Mouse (Mus musculus) liver, embryonic 15.5 days (tissue): ENCODE measurements at regions not wholly inside any gene's neighbourhood (a gene's known extent, or its start where the extent isn't known, plus 50 kb on each side); places are given as distances from the start of the nearest gene placed in this dataset.
"Not testable (repeated sequence)": the region's sequence is repeated elsewhere in the genome, so short reads cannot be mapped to it uniquely, and the experiment has no call there.

Source experiments
- ATAC-seq: fragments of 200-750 bp; cut with Nextera tagmentation; 2 replicates; pipeline ENCODE4 v1.8.0; 2017; ENCODE audit warnings: moderate number of reproducible peaks, mild to moderate bottlenecking, moderate library complexity; ENCODE audit not compliant: insufficient read depth
- H3K27ac ChIP-seq: fragments of 300-500 bp; sonication (generic); replicated peaks from 2 replicates; pipeline ENCODE4 v1.5.1; 2015; ENCODE audit warnings: mild to moderate bottlenecking, inconsistent platforms
- H3K27me3 ChIP-seq: fragments of 300-500 bp; sonication (generic); 2 replicates; pipeline ENCODE4 v1.6.1; 2015; ENCODE audit warnings: mild to moderate bottlenecking, inconsistent platforms
- H3K36me3 ChIP-seq: fragments of 300-500 bp; sonication (generic); replicated peaks from 2 replicates; pipeline ENCODE4 v1.6.1; 2015; ENCODE audit warnings: moderate library complexity, mild to moderate bottlenecking, inconsistent platforms
- H3K4me1 ChIP-seq: fragments of 300-500 bp; sonication (generic); replicated peaks from 2 replicates; pipeline ENCODE4 v1.6.1; 2015; ENCODE audit warnings: inconsistent platforms
- H3K4me2 ChIP-seq: fragments of 300-500 bp; sonication (generic); 2 replicates; pipeline ENCODE4 v1.6.1; 2015; ENCODE audit warnings: moderate library complexity, mild to moderate bottlenecking, inconsistent platforms
- H3K4me3 ChIP-seq: fragments of 300-500 bp; sonication (generic); replicated peaks from 2 replicates; pipeline ENCODE4 v1.5.1; 2015; ENCODE audit warnings: mild to moderate bottlenecking, inconsistent platforms
- H3K9ac ChIP-seq: fragments of 300-500 bp; sonication (generic); 2 replicates; pipeline ENCODE4 v1.6.1; 2015; ENCODE audit warnings: moderate library complexity, mild to moderate bottlenecking, inconsistent platforms
- H3K9me3 ChIP-seq: fragments of 300-500 bp; sonication (generic); replicated peaks from 2 replicates; pipeline ENCODE4 v1.6.1; 2016; ENCODE audit warnings: inconsistent platforms
- WGBS: fragments of 180-500 bp; shearing (Covaris S2); methylation state at CpG from one replicate; pipeline ENCODE4 v1.1.7; 2015; ENCODE audit warnings: mixed read lengths; ENCODE audit not compliant: insufficient replicate concordance; 5-methylcytosine and 5-hydroxymethylcytosine counted together

DNA sequence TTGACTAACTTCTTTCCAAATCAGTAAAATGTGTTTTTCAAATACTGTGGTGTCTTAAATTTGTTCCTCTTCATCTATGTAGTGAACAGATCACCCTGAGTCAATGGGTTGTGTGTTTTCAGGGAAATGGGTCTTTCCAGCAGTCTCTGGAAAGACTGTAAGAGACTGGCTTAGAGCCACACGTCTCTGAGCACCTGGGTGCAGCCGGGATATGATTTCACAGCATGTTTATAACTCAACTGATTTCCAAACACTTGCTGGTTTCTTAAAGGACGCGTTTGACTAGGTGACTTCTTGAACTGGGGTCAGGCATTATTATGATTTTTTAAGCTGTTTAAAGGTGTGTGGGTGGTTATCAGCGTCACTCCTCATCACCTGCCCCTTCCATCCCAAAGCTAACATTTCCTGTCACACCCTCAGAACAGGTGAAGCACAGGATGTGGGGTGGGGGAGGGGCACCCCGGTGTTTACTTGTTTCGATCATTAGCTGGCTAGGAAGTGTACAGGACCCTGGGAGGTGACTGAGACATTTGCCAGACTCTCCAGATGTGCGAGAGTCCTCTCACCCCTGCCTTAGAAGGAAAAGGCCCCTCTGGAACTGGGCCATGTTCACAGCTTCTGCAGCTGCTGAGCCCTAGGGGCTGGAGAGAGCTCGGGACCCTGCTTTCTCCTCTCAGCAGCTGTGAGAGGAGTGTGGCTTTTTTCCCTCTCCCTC, 229.8 kb downstream of the Cd109 start:
- ATAC-seq = no peak
- H3K36me3 ChIP-seq = no peaks in the 10 kb centered on the region
- no peak overlapping the region for H3K4me3 ChIP-seq
- no peaks in the 10 kb centered on the region for H3K9me3 ChIP-seq
- no peak overlapping the region for H3K4me2 ChIP-seq
- WGBS = 54% methylated on average over 9 of the region's 9 CpGs
- no peak overlapping the region for H3K27ac ChIP-seq
- H3K4me1 ChIP-seq = no peaks in the 10 kb centered on the region
- H3K27me3 ChIP-seq = no peaks in the 10 kb centered on the region
- no peak overlapping the region for H3K9ac ChIP-seq

GRCm38 (mm10) chr9:78846110-78846509, 230.8 kb downstream of the Cd109 start:
- H3K36me3 ChIP-seq = no peaks in the 10 kb centered on the region
- 29% methylated on average over 7 of the region's 7 CpGs for WGBS
- ATAC-seq = no peak
- H3K4me2 ChIP-seq = no peak overlapping the region
- H3K4me1 ChIP-seq = no peaks in the 10 kb centered on the region
- no peak overlapping the region for H3K4me3 ChIP-seq
- H3K9me3 ChIP-seq = no peaks in the 10 kb centered on the region
- H3K27me3 ChIP-seq = no peaks in the 10 kb centered on the region
- no peak overlapping the region for H3K27ac ChIP-seq
- H3K9ac ChIP-seq = no peak overlapping the region

DNA sequence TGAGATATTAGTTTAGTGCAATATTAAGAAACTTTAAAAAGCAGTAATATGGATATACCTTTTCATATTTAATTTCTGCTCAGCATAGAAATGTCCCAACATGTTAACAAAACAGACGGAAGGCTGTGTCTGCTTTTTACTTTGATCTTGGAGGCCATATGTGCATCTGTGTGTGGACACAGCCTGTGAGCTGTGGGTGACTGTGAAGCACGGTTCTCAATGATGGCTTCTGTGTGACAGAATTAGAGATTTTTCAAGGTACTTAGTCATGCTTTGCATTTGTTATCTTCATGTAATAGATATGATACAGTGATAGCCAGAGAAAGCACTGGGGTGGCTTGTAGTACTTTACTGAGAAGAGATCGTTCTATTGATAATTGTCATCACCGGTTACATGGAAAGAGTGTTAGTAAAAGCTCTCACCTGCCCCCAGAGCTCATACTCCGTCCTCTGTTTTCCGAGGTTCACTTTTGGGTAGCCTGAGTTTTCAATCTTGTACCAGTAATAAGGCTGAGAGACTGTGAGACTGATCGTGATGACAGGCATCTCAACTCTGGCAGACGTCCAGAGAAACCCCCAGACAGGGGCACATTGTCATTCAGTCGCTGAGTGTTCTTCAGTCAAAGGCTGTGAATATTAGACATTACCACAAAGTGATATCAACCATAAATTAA, 232.7 kb downstream of the Cd109 start:
- no peaks in the 10 kb centered on the region for H3K27me3 ChIP-seq
- ATAC-seq = no peak
- no peak overlapping the region for H3K4me2 ChIP-seq
- H3K27ac ChIP-seq = no peak overlapping the region
- WGBS = 61% methylated on average over 9 of the region's 9 CpGs
- H3K4me1 ChIP-seq = no peaks in the 10 kb centered on the region
- no peaks in the 10 kb centered on the region for H3K9me3 ChIP-seq
- H3K4me3 ChIP-seq = no peak overlapping the region
- H3K9ac ChIP-seq = no peak overlapping the region
- H3K36me3 ChIP-seq = no peaks in the 10 kb centered on the region

- 40% methylated on average over 1 of the region's 1 CpGs for WGBS
- not testable (repeated sequence) for H3K4me2 ChIP-seq, ATAC-seq, H3K27me3 ChIP-seq, H3K9ac ChIP-seq, H3K9me3 ChIP-seq, H3K27ac ChIP-seq, H3K4me1 ChIP-seq, H3K36me3 ChIP-seq, H3K4me3 ChIP-seq
These were observed 233.2 kb downstream of the Cd109 start for GRCm38 (mm10) chr9:78848564-78848893.

DNA sequence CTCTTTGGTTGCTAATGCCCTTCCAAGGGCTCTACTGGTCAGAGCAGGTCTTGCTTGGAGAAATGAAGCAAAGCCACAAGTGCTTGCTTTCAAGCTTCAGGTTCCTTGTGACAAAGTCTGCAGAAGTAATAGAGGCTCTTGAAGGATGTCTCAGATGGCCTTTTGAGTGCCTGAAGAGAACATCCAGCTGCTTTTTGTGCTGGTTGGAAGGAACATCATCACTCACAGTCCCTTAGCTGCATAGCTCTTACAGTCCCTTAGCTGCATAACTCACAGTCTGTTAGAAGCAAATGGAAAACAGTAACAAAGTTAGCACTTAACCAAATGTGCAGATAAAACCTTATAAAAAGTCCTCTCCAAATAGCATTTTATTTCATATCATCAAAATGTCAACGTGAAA, 241.6 kb downstream of the Cd109 start:
- no peaks in the 10 kb centered on the region for H3K36me3 ChIP-seq
- no peak overlapping the region for H3K9ac ChIP-seq
- H3K4me3 ChIP-seq = no peak overlapping the region
- no peaks in the 10 kb centered on the region for H3K27me3 ChIP-seq
- no peak overlapping the region for H3K27ac ChIP-seq
- H3K4me2 ChIP-seq = no peak overlapping the region
- no peak for ATAC-seq
- 66% methylated on average over 1 of the region's 1 CpGs for WGBS
- H3K9me3 ChIP-seq = no peaks in the 10 kb centered on the region
- H3K4me1 ChIP-seq = no peaks in the 10 kb centered on the region

DNA sequence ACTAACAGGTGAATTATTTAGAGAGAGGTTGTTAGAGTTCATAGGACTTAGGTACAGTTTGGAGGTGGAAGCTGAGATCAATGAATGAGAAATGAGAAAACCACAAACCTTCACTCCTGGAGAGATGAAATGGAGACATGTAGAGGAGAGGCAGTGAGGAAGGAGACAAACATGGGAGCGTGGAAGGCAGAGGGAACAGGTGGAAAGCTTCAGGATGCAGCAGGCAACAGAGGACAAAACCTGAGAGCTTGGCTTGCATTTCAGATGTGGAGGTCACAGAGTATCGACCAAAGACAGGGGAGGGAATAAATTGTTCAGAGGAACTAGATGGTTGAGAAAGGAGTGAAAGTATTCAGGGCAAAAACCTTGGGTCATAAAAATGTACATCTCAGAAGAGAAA, 244.6 kb downstream of the Cd109 start:
- Histone ChIP-seq H3K4me1 (no peaks in the 10 kb centered on the region), H3K4me3 (no peak overlapping the region), H3K9ac (no peak overlapping the region), H3K27me3 (no peaks in the 10 kb centered on the region), H3K36me3 (no peaks in the 10 kb centered on the region), H3K4me2 (no peak overlapping the region), H3K9me3 (no peaks in the 10 kb centered on the region), H3K27ac (no peak overlapping the region)
- 47% methylated on average over 2 of the region's 2 CpGs for WGBS
- no peak for ATAC-seq

GRCm38 (mm10) chr9:78872561-78872960, 257.2 kb downstream of the Cd109 start:
- Histone ChIP-seq H3K36me3 (no peaks in the 10 kb centered on the region), H3K27ac (no peak overlapping the region), H3K27me3 (no peaks in the 10 kb centered on the region), H3K4me1 (no peaks in the 10 kb centered on the region), H3K9ac (no peak overlapping the region), H3K4me3 (no peak overlapping the region), H3K9me3 (no peaks in the 10 kb centered on the region), H3K4me2 (no peak overlapping the region)
- WGBS = 82% methylated on average over 2 of the region's 2 CpGs
- no peak for ATAC-seq

DNA sequence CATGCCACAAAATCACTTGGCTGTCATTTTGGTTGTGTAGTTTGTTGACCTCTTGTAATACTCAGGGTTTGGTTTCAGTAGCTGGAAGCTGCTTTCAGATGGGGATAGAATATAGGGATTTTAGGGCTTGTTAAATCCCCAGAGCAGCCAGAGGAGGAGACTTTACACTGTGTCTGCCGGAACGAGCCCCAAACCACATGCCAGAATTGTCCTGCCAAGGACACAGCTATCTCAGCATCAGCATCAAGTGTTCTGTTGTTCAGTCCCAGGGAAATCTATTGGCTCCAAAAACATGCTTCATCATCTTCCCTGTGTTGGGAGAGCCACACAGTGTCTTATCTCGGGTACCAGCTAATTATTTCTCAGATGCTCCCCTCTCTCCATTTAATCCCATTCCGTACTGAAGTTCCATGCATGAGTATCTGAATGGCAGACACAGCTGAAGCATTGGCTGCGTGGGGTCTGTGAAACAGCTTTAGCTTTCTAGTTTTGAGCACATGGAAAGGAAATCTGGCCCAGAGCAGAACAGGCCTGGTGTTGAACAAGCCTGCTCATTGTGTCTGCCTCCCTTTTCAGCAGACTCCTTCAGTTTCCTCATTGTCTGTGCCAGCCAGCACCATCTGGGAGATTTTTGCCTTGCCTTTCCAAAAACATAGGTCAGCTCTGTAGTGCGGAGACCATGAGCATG, 264.8 kb downstream of the Cd109 start:
- no peak for ATAC-seq
- H3K4me2 ChIP-seq = no peak overlapping the region
- no peak overlapping the region for H3K9ac ChIP-seq
- no peaks in the 10 kb centered on the region for H3K9me3 ChIP-seq
- 57% methylated on average over 6 of the region's 6 CpGs for WGBS
- no peak overlapping the region for H3K4me3 ChIP-seq
- H3K4me1 ChIP-seq = no peaks in the 10 kb centered on the region
- H3K27me3 ChIP-seq = no peaks in the 10 kb centered on the region
- no peak overlapping the region for H3K27ac ChIP-seq
- no peaks in the 10 kb centered on the region for H3K36me3 ChIP-seq

DNA sequence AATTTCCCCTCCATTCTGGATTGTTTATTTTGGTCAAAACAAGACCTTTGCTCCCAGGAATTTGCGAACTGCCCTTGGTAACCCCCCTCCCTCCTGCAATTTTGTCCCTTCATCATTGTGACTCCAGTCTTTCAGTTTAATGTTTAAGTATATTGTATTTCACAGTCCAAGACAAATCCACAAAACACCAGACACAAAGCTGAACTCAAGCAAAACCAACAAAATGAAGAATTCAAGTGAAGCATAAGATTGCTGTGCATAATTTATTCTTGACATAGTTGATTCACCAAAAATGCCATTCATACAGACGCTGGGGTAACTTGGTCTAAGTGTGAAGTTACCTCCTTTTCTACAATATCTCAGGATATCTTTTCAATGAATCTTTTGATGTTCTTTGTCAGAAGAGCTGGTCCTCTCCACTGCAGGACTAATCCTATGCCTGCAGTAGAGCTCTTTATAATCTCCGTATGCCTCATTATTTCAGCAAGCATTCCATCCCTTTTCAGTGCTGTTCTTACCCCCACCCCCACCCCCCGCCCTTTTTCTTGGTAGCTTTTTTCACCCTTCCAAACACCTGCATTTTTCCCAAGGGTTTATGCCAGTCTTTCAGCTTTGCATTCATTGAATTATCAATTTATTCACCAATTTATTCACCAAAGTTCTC, 265.4 kb downstream of the Cd109 start:
- Histone ChIP-seq H3K4me3 (no peak overlapping the region), H3K9ac (no peak overlapping the region), H3K27me3 (no peaks in the 10 kb centered on the region), H3K36me3 (no peaks in the 10 kb centered on the region), H3K4me2 (no peak overlapping the region), H3K27ac (no peak overlapping the region), H3K4me1 (no peaks in the 10 kb centered on the region), H3K9me3 (no peaks in the 10 kb centered on the region)
- 61% methylated on average over 4 of the region's 4 CpGs for WGBS
- no peak for ATAC-seq

GRCm38 (mm10) chr9:78881307-78881790, 266.0 kb downstream of the Cd109 start:
- H3K36me3 ChIP-seq = no peaks in the 10 kb centered on the region
- no peak overlapping the region for H3K27ac ChIP-seq
- H3K4me1 ChIP-seq = no peaks in the 10 kb centered on the region
- no peak overlapping the region for H3K9ac ChIP-seq
- ATAC-seq = no peak
- H3K4me3 ChIP-seq = no peak overlapping the region
- WGBS = 46% methylated on average over 5 of the region's 5 CpGs
- no peak overlapping the region for H3K4me2 ChIP-seq
- no peaks in the 10 kb centered on the region for H3K9me3 ChIP-seq
- H3K27me3 ChIP-seq = no peaks in the 10 kb centered on the region

- no peaks in the 10 kb centered on the region for H3K36me3 ChIP-seq
- H3K9me3 ChIP-seq = no peaks in the 10 kb centered on the region
- no peak overlapping the region for H3K9ac ChIP-seq
- 64% methylated on average over 9 of the region's 9 CpGs for WGBS
- H3K4me1 ChIP-seq = no peaks in the 10 kb centered on the region
- no peaks in the 10 kb centered on the region for H3K27me3 ChIP-seq
- H3K4me3 ChIP-seq = no peak overlapping the region
- no peak overlapping the region for H3K4me2 ChIP-seq
- ATAC-seq = no peak
- no peak overlapping the region for H3K27ac ChIP-seq
These were observed 287.9 kb downstream of the Cd109 start for GRCm38 (mm10) chr9:78903211-78903610.
